Mouse (Mus musculus) erythroblast, embryonic 14.5 days (primary cell): ENCODE data around the gene Phf23.

Experiments used
- GATA1 ChIP-seq: IDR thresholded peaks from 2 replicates; pipeline ENCODE4 v1.6.1; 2012; ENCODE audit warnings: low read length, inconsistent platforms, mixed read lengths
- TAL1 ChIP-seq: IDR thresholded peaks from 3 replicates; pipeline ENCODE4 v1.6.1; 2012; ENCODE audit warnings: low read length, inconsistent platforms, mixed read lengths

DNA sequence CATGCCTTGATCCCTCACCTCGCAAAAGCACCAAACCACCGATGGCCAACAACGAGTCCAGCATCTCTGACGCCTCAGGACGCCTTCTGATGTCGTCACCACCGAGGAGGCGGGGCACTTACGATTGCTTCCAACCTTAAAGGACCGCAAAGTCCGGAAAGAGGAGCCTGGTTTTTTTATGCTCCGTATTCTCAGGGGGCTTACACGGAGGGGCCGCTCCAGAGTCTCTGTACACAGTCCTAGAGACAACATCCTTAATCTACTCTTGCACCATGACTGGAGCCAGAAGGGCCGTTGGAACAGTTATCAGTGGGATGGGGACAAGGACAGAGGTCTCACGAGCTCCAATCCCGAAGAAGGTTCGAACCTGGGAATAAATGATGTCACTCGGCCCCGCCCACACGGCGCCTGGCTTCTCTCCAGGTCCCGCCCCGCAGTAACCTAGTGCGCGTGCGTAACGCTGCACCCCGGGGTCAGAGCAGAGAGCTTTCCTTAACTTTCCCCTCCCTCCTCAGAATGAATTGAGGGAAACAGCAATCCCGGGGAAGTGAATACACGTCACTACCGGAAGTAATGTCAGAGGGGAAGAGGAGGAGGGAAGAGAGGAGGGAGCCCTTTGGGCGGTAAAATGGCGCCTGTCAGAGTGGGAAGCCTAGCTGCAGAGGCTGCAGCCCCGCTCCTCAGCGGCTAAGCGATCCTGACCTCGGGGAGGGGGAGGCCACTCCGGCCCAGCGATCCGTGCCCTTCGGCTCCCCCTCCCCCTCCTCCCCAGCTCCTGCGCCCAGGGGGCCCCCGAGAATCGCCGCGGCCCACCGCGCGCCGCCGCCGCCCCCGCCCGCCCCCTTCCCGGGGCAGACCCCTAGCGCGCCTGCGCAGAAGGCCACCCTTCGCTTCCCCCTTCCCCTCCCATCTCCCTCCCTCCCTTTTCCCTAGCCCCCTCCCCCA lies 15.1 kb upstream of the Phf23 start:
- TF ChIP-seq GATA1 (no peak), TAL1 (no peak)
